Mouse (Mus musculus) Muller cell, postnatal 12 days (primary cell): ENCODE data around the gene Srd5a1.
A peak's percentile ranks its signal among the peaks of the same experiment; 100 is the strongest.

ENCODE experiments used
- DNase-seq: peaks from one replicate; pipeline ENCODE4 v3.0.0-alpha.2; 2015; ENCODE audit errors: inconsistent ontology term

Gene Srd5a1

GRCm38 (mm10) chr13:69541209-69541608, 70.0 kb downstream of the Srd5a1 start:
- no peak for DNase-seq

GRCm38 (mm10) chr13:69538327-69538726, 72.9 kb downstream of the Srd5a1 start:
- DNase-seq = no peak

- no peak for DNase-seq
These were observed 73.9 kb downstream of the Srd5a1 start for GRCm38 (mm10) chr13:69537366-69537765.

GRCm38 (mm10) chr13:69536021-69536420, 75.2 kb downstream of the Srd5a1 start:
- DNase-seq = no peak

GRCm38 (mm10) chr13:69534654-69535551, 76.3 kb downstream of the Srd5a1 start:
- peak; percentile 99 for DNase-seq

- no peak for DNase-seq
These were observed 76.9 kb downstream of the Srd5a1 start, which contains the start of gene Tent4a for GRCm38 (mm10) chr13:69534334-69534653. Gene Tent4a (minus strand): TSS chr13:69534617.

- peak; percentile 49 for DNase-seq
These were observed 77.6 kb downstream of the Srd5a1 start, which contains the start of gene Nsun2 for GRCm38 (mm10) chr13:69533405-69534333. Gene Nsun2 (plus strand): TSS chr13:69533746.

GRCm38 (mm10) chr13:69532893-69533404, 78.3 kb downstream of the Srd5a1 start:
- no peak for DNase-seq

GRCm38 (mm10) chr13:69532101-69532892, 78.9 kb downstream of the Srd5a1 start:
- no peak for DNase-seq

- no peak for DNase-seq
These were observed 79.8 kb downstream of the Srd5a1 start for GRCm38 (mm10) chr13:69531431-69531830.

GRCm38 (mm10) chr13:69530951-69531350, 80.3 kb downstream of the Srd5a1 start:
- no peak for DNase-seq

GRCm38 (mm10) chr13:69530156-69530555, 81.1 kb downstream of the Srd5a1 start:
- no peak for DNase-seq

GRCm38 (mm10) chr13:69528531-69528930, 82.7 kb downstream of the Srd5a1 start:
- DNase-seq = no peak

GRCm38 (mm10) chr13:69525867-69526266, 85.4 kb downstream of the Srd5a1 start:
- DNase-seq = no peak

GRCm38 (mm10) chr13:69524158-69524530, 87.1 kb downstream of the Srd5a1 start:
- DNase-seq = no peak
